Mouse (Mus musculus) embryonic facial prominence, embryonic 14.5 days (tissue): ENCODE measurements around the gene Nceh1. TPM values are rescaled to one million over a fixed set of nuclear protein-coding genes. Genes with fewer than 3 reads are reported as not detected.
A peak's percentile ranks its signal among the peaks of the same experiment; 100 is the strongest.
"Not testable (repeated sequence)": the region's sequence is repeated elsewhere in the genome, so short reads cannot be mapped to it uniquely, and the experiment has no call there.

ENCODE experiments used
- ATAC-seq: fragments of 200-750 bp; cut with Nextera tagmentation; 2 replicates; pipeline ENCODE4 v1.8.0; 2017; ENCODE audit warnings: low read depth, moderate number of reproducible peaks, moderate TSS enrichment
- DNase-seq: peaks from one replicate; pipeline ENCODE4 v3.0.0-alpha.2; 2015; ENCODE audit warnings: low spot score
- H3K27ac ChIP-seq: fragments of 300-500 bp; sonication (generic); replicated peaks from 2 replicates; pipeline ENCODE4 v1.5.1; 2014; ENCODE audit warnings: low read depth, mild to moderate bottlenecking, low read length, moderate library complexity
- H3K27me3 ChIP-seq: fragments of 300-500 bp; sonication (generic); replicated peaks from 2 replicates; pipeline ENCODE4 v1.6.1; 2014; ENCODE audit warnings: low read length; ENCODE audit not compliant: control insufficient read depth, insufficient read depth
- H3K36me3 ChIP-seq: fragments of 300-500 bp; sonication (generic); 2 replicates; pipeline ENCODE4 v1.6.1; 2014; ENCODE audit warnings: low read length, mixed read lengths; ENCODE audit not compliant: control insufficient read depth, insufficient read depth
- H3K4me1 ChIP-seq: fragments of 300-500 bp; sonication (generic); 2 replicates; pipeline ENCODE4 v1.6.1; 2014; ENCODE audit warnings: antibody characterized with exemption, low read length; ENCODE audit not compliant: control insufficient read depth, insufficient read depth
- H3K4me2 ChIP-seq: fragments of 300-500 bp; sonication (generic); 2 replicates; pipeline ENCODE4 v1.6.1; 2014; ENCODE audit warnings: low read depth, mild to moderate bottlenecking, low read length, moderate library complexity, mixed read lengths
- H3K4me3 ChIP-seq: fragments of 300-500 bp; sonication (generic); 2 replicates; pipeline ENCODE4 v1.5.1; 2014; ENCODE audit warnings: low read depth, mild to moderate bottlenecking, low read length
- H3K9ac ChIP-seq: fragments of 300-500 bp; sonication (generic); 2 replicates; pipeline ENCODE4 v1.6.1; 2014; ENCODE audit warnings: low read depth, mild to moderate bottlenecking, low read length, moderate library complexity, mixed read lengths
- H3K9me3 ChIP-seq: fragments of 300-500 bp; sonication (generic); 2 replicates; pipeline ENCODE4 v1.6.1; 2016; ENCODE audit warnings: low read length; ENCODE audit not compliant: control insufficient read depth
- WGBS: fragments of 180-500 bp; shearing (Covaris S2); extraction: QIAGEN DNeasy Blood & Tissue Kit; methylation state at CpG from one replicate; pipeline ENCODE4 v1.1.7; 2014; 5-methylcytosine and 5-hydroxymethylcytosine counted together
- polyA plus RNA-seq: library from polyadenylated mRNA; unstranded; fragments of >200 nt; fragmentation: Nextera tagmentation; extraction: Ambion mirVana; gene quantifications from 2 replicates; pipeline ENCODE4 v1.2.1, GENCODE M21; 2014

Nceh1 gene
- polyA plus RNA-seq, 1 experiment from 2014 or later, result 6.8 TPM

DNA sequence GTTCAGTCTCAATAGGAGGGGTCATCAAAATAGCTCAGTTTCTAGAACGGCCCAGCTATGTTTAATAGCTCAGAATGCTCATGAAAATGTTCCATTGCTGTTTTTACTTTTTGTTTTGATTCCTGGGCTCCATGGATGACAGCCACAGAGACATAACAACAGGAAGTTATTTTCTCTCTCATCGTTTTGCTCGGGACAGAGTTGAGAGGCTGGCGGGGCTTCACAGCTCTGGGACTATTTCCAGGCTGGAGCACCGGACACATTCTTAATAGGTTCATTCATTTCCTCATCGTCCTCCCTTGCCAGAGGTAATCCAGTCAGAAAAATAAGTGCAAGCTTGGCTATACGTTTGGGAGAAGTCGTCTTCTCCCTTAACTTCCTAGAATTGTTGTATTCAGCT, 106.1 kb downstream of the Nceh1 start:
- no peak overlapping the region for H3K27ac ChIP-seq
- H3K9me3 ChIP-seq, result 0 out of 2 replicates have a peak, but pooled peaks cover 4% of the 10 kb centered on the region
- DNase-seq (peak; percentile 60), ATAC-seq (no peak)
- no peaks in the 10 kb centered on the region for H3K36me3 ChIP-seq
- H3K4me3 ChIP-seq, result no peak overlapping the region
- H3K4me1 ChIP-seq, result no peaks in the 10 kb centered on the region
- WGBS, result 33% methylated on average over 8 of the region's 8 CpGs
- no peaks in the 10 kb centered on the region for H3K27me3 ChIP-seq
- no peak overlapping the region for H3K4me2 ChIP-seq
- no peak overlapping the region for H3K9ac ChIP-seq

DNA sequence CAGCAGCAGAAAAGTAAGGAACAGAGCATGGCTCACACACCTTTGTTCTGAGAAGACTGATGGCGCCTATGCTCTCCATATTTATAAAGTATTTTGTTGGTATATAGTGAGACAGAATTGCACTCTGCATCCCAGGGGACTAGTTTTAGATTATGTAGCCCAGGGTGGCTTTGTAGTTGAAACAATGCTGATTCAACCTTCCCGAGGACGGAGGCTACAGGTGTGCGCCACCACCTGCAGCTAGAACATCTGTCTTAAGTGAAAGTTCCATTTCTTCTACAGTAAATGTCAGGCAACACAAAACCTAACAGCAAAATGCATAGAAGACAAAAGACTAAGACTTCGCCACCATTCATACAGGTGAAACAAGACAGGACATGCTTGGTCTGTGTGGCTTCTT, 107.5 kb downstream of the Nceh1 start:
- no peak overlapping the region for H3K27ac ChIP-seq
- 76% methylated on average over 5 of the region's 5 CpGs for WGBS
- H3K36me3 ChIP-seq, result no peaks in the 10 kb centered on the region
- H3K4me2 ChIP-seq, result no peak overlapping the region
- DNase-seq, result no peak
- H3K4me1 ChIP-seq, result no peaks in the 10 kb centered on the region
- no peaks in the 10 kb centered on the region for H3K27me3 ChIP-seq
- no peak overlapping the region for H3K4me3 ChIP-seq
- H3K9me3 ChIP-seq, result no peaks in the 10 kb centered on the region
- H3K9ac ChIP-seq, result no peak overlapping the region
- no peak for ATAC-seq

DNA sequence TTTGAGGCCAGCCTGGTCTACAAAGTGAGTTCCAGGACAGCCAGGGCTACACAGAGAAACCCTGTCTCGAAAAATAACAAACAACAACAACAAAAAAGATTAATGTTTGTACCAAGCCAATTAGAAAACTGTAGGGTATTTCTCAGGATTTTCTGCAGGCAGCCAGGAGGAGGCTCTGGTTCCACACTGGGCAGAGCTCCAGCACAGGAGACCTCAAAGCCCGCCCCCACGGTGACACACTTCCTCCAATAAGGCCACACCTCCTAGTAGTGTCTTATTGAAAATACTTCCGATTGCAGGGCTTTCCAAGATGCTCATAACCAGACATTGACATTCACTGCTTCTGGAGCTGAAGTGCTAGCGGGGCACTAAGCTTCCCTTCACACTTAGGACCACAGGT, 108.2 kb downstream of the Nceh1 start:
- H3K4me3 ChIP-seq, H3K4me2 ChIP-seq, H3K9me3 ChIP-seq, DNase-seq, H3K27ac ChIP-seq, H3K27me3 ChIP-seq, ATAC-seq, H3K4me1 ChIP-seq, H3K36me3 ChIP-seq, H3K9ac ChIP-seq: not testable (repeated sequence)
- WGBS, result 85% methylated on average over 5 of the region's 5 CpGs

DNA sequence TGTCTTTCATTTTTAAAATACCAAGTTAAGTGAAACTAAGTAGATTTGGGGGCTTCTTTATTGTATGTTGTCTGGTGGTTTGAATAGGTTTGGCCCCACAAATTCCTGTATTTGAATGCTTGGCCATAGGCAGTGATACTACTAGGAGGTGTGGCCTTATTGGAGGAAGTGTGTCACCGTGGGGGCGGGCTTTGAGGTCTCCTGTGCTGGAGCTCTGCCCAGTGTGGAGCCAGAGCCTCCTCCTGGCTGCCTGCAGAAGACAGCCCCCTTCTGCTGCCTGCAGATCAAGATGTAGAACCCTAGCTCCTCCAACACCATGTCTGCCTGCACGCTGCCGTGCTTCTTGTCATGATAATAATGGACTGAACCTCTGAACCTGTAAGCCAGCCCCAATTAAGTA, 108.6 kb downstream of the Nceh1 start:
- WGBS, result 92% methylated on average over 4 of the region's 4 CpGs
- DNase-seq, H3K27me3 ChIP-seq: not testable (repeated sequence)

DNA sequence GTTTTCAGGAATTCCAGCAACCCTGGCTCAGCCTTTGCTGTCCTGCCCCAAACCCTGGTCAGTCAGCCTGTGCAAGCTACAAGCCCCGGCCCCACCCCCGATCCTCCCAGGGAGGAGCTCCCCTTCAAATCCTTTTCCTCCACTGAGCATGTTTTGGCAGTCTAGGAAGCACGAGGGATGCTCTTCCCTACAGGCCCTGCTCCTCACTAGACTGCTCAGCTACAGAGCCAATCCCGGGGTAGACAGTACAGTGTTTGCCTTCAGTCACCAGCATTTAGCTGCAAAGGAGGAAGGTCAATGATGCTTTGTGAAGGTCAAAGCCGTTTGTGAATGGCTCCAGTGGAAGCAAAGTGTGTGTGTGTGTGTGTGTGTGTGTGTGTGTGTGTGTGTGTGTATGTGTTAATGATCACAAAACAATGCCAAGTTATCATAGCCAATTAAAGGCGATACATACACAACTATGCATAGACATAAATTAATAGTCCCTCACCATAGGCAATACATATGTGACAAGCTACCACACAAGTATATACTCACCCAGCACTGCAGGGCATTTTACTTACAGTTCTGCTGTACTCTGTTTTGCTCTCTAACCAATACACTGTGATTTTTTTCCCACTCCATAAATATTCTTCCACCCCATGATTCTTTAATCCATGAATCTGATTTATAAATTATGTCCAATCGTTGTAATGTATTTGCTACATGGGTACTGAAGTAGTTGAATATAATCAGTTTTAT, 111.0 kb downstream of the Nceh1 start:
- Histone ChIP-seq H3K4me3 (no peak overlapping the region), H3K9ac (no peak overlapping the region), H3K9me3 (no peaks in the 10 kb centered on the region), H3K27ac (no peak overlapping the region), H3K4me2 (no peak overlapping the region), H3K4me1 (no peaks in the 10 kb centered on the region), H3K36me3 (no peaks in the 10 kb centered on the region), H3K27me3 (no peaks in the 10 kb centered on the region)
- no peak for DNase-seq
- WGBS, result 66% methylated on average over 7 of the region's 7 CpGs
- ATAC-seq, result no peak

More for the DNA sequence above, 108.6 kb downstream of the Nceh1 start:
- not testable (repeated sequence) for H3K36me3 ChIP-seq, H3K9me3 ChIP-seq, H3K4me1 ChIP-seq, ATAC-seq, H3K4me2 ChIP-seq, H3K9ac ChIP-seq, H3K4me3 ChIP-seq, H3K27ac ChIP-seq

DNA sequence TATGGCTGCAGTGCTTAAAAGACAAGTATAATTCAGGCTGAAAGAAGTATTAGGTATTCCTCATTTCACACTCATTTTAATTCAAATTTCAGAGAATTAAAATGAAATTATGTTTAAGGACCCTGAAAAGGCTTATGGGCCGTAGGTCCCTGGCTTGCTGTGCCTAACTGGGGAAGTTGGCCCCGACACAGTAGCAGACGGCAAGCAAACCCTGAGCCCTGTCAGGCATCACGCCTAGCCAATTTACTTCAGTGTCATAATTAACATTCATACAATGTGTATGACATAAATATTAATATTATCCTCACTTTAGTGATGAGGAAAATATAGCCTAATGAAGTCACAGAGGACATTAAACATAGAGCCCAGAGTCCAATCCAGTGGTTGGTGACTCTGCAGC, 117.7 kb downstream of the Nceh1 start:
- Histone ChIP-seq H3K4me2 (no peak overlapping the region), H3K27ac (no peak overlapping the region), H3K36me3 (no peaks in the 10 kb centered on the region), H3K4me3 (no peak overlapping the region), H3K4me1 (no peaks in the 10 kb centered on the region), H3K9me3 (no peaks in the 10 kb centered on the region), H3K9ac (no peak overlapping the region), H3K27me3 (no peaks in the 10 kb centered on the region)
- no peak for ATAC-seq
- 86% methylated on average over 4 of the region's 4 CpGs for whole genome bisulfite sequencing
- DNase-seq, result no peak

DNA sequence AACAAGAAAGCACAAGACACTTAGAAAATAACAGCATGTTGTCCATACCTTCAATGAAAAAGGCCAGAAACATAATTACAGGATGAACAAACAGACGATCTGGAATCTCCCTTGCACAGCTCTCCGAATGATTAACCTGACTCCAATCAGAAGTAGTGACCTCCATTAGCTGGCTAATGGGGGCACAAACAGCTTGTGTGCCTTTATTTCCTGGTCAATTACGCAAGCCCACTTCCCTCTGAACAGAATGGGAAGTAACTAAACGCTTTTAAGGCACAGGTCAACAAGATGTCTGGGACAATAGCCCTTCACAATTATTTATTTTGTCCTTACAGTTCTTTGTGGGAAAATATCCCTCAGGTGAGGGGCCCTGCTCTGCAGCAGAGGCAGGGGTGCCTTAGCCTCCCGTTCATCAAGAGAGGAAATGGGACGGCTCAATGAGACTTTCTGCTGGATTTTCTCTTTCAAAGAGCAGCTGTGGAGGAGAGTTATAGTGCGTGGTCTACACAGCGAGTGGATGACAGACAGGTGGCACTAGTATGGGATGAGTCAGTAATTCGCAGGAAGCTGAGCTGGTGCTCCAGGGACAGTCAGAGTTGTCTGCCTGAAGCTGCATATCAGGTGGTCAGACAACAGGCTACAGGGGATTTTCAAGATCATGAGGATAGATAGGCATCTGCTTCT, 119.7 kb downstream of the Nceh1 start:
- no peak for DNase-seq
- no peaks in the 10 kb centered on the region for H3K36me3 ChIP-seq
- no peak overlapping the region for H3K4me3 ChIP-seq
- no peaks in the 10 kb centered on the region for H3K9me3 ChIP-seq
- H3K9ac ChIP-seq, result no peak overlapping the region
- H3K4me1 ChIP-seq, result no peaks in the 10 kb centered on the region
- ATAC-seq, result no peak
- H3K4me2 ChIP-seq, result no peak overlapping the region
- H3K27me3 ChIP-seq, result no peaks in the 10 kb centered on the region
- 59% methylated on average over 9 of the region's 9 CpGs for WGBS
- H3K27ac ChIP-seq, result no peak overlapping the region

DNA sequence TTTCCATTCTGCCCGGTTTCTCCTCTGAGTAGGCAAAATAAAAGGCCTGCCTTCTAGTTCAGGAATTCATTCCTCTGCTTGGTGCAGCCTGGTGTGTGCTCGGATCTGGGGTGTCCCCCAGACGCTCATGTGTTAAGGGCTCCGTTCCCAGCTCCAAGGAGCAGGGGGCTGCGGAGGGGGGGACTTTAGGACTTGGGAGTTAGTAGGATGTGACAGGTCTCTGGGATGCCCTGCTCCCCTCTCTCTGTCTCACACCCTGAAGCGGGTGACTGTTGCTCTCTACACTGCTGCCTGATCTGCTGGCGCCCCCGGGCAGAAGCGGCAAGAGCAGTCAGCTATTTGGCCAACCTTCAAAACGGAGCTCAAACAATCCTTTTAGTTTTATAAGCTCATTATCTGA, 124.0 kb downstream of the Nceh1 start:
- no peak overlapping the region for H3K27ac ChIP-seq
- WGBS, result 66% methylated on average over 10 of the region's 10 CpGs

DNA sequence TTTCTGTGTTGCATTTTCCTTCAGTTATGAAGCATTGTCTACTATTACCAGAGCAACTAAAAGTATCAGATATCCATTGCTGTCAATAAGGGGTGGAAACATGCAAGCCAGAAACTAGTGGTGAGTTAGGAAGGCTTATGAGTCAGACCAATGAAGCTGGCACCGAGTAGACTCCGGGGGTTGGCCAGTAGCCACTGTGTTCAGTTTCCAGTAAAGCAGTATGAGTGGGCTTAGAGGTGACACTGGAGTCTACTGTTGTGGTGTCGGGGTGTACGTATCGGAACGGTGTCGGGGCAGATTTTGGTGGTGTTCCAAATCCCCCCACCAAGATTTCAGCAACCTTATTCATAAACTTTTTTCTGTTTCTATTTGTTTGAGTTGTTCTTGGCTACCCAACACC, 128.2 kb downstream of the Nceh1 start:
- DNase-seq (no peak), ATAC-seq (no peak)
- Histone ChIP-seq H3K9ac (no peak overlapping the region), H3K27ac (no peak overlapping the region), H3K4me2 (no peak overlapping the region), H3K4me3 (no peak overlapping the region), H3K9me3 (no peaks in the 10 kb centered on the region), H3K4me1 (no peaks in the 10 kb centered on the region), H3K27me3 (no peaks in the 10 kb centered on the region), H3K36me3 (no peaks in the 10 kb centered on the region)
- WGBS, result 83% methylated on average over 7 of the region's 7 CpGs

More for the DNA sequence above, 124.0 kb downstream of the Nceh1 start:
- ATAC-seq (no peak), DNase-seq (no peak)
- no peaks in the 10 kb centered on the region for H3K27me3 ChIP-seq
- no peak overlapping the region for H3K4me3 ChIP-seq
- H3K9me3 ChIP-seq, result no peaks in the 10 kb centered on the region
- no peaks in the 10 kb centered on the region for H3K36me3 ChIP-seq
- H3K9ac ChIP-seq, result no peak overlapping the region
- H3K4me1 ChIP-seq, result no peaks in the 10 kb centered on the region
- H3K4me2 ChIP-seq, result no peak overlapping the region
